Mouse (Mus musculus): ENCODE measurements at regions not wholly inside any gene's neighbourhood (a gene's known extent, or its start where the extent isn't known, plus 50 kb on each side); places are given as distances from the start of the nearest gene placed in this dataset.

- Histone ChIP-seq H3K4me3 (replicated peaks; ENCODE audit: extremely low read depth, low read depth, low read length) (no peak overlapping the region), H3K4me1 (ENCODE audit: control insufficient read depth, insufficient read depth, low read length) (no peaks in the 10 kb centered on the region)
- TF ChIP-seq POLR2A (IDR thresholded peaks at IDR 0.05; ENCODE audit: borderline replicate concordance, extremely low read depth, low read depth, low read length) (no peak), CTCF (IDR thresholded peaks at IDR 0.05; ENCODE audit: insufficient read depth, low read length) (no peak)
- DNase-seq: no peak
- 91% methylated on average over 9 of the region's 9 CpGs for WGBS
These were observed 62.6 kb downstream of the Perp start for GRCm38 (mm10) chr10:18907276-18907960.

GRCm38 (mm10) chr10:18909307-18909706 lies 64.5 kb downstream of the Perp start:
- H3K4me3 ChIP-seq (replicated peaks; ENCODE audit: extremely low read depth, low read depth, low read length): no peak overlapping the region
- WGBS: 75% methylated on average over 3 of the region's 3 CpGs
- DNase-seq: no peak
- TF ChIP-seq POLR2A (IDR thresholded peaks at IDR 0.05; ENCODE audit: borderline replicate concordance, extremely low read depth, low read depth, low read length) (no peak), CTCF (IDR thresholded peaks at IDR 0.05; ENCODE audit: insufficient read depth, low read length) (no peak)
- H3K4me1 ChIP-seq (ENCODE audit: control insufficient read depth, insufficient read depth, low read length): no peaks in the 10 kb centered on the region

- WGBS: 10% methylated on average over 2 of the region's 2 CpGs
- TF ChIP-seq CTCF (IDR thresholded peaks at IDR 0.05; ENCODE audit: insufficient read depth, low read length) (peak; percentile 35), POLR2A (IDR thresholded peaks at IDR 0.05; ENCODE audit: borderline replicate concordance, extremely low read depth, low read depth, low read length) (no peak)
- Histone ChIP-seq H3K4me3 (replicated peaks; ENCODE audit: extremely low read depth, low read depth, low read length) (no peak overlapping the region), H3K4me1 (ENCODE audit: control insufficient read depth, insufficient read depth, low read length) (no peaks in the 10 kb centered on the region)
- DNase-seq: no peak
These were observed 66.1 kb downstream of the Perp start for GRCm38 (mm10) chr10:18910898-18911297.

- no peak overlapping the region for H3K4me3 ChIP-seq (replicated peaks; ENCODE audit: extremely low read depth, low read depth, low read length)
- TF ChIP-seq POLR2A (IDR thresholded peaks at IDR 0.05; ENCODE audit: borderline replicate concordance, extremely low read depth, low read depth, low read length) (no peak), CTCF (IDR thresholded peaks at IDR 0.05; ENCODE audit: insufficient read depth, low read length) (no peak)
- WGBS: 21% methylated on average over 6 of the region's 6 CpGs
- DNase-seq: no peak
- no peaks in the 10 kb centered on the region for H3K4me1 ChIP-seq (ENCODE audit: control insufficient read depth, insufficient read depth, low read length)
These were observed 72.3 kb downstream of the Perp start for GRCm38 (mm10) chr10:18917120-18917616.

GRCm38 (mm10) chr10:18923088-18923821 lies 78.4 kb downstream of the Perp start:
- DNase-seq: no peak
- Histone ChIP-seq H3K4me1 (ENCODE audit: control insufficient read depth, insufficient read depth, low read length) (no peaks in the 10 kb centered on the region), H3K4me3 (replicated peaks; ENCODE audit: extremely low read depth, low read depth, low read length) (no peak overlapping the region)
- 53% methylated on average over 3 of the region's 3 CpGs for WGBS
- TF ChIP-seq POLR2A (IDR thresholded peaks at IDR 0.05; ENCODE audit: borderline replicate concordance, extremely low read depth, low read depth, low read length): no peak
- no peak for TF ChIP-seq CTCF (IDR thresholded peaks at IDR 0.05; ENCODE audit: insufficient read depth, low read length)

- H3K4me1 ChIP-seq (ENCODE audit: control insufficient read depth, insufficient read depth, low read length): no peaks in the 10 kb centered on the region; the same call in 1 of the 2 replicates
- no peak overlapping the region for H3K4me3 ChIP-seq (replicated peaks; ENCODE audit: extremely low read depth, low read depth, low read length)
- TF ChIP-seq POLR2A (IDR thresholded peaks at IDR 0.05; ENCODE audit: borderline replicate concordance, extremely low read depth, low read depth, low read length) (no peak), CTCF (IDR thresholded peaks at IDR 0.05; ENCODE audit: insufficient read depth, low read length) (no peak)
- no peak for DNase-seq
- 83% methylated on average over 2 of the region's 2 CpGs for WGBS
These were observed 83.0 kb downstream of the Perp start for GRCm38 (mm10) chr10:18927811-18928210.

GRCm38 (mm10) chr10:18931344-18931743 lies 84.1 kb downstream of the Tnfaip3 start:
- no peaks in the 10 kb centered on the region; the same call in 1 of the 2 replicates for H3K4me1 ChIP-seq (ENCODE audit: control insufficient read depth, insufficient read depth, low read length)
- no peak for DNase-seq
- H3K4me3 ChIP-seq (replicated peaks; ENCODE audit: extremely low read depth, low read depth, low read length): no peak overlapping the region
- WGBS: 11% methylated on average over 2 of the region's 2 CpGs
- no peak for TF ChIP-seq POLR2A (IDR thresholded peaks at IDR 0.05; ENCODE audit: borderline replicate concordance, extremely low read depth, low read depth, low read length)
- no peak for TF ChIP-seq CTCF (IDR thresholded peaks at IDR 0.05; ENCODE audit: insufficient read depth, low read length)

GRCm38 (mm10) chr10:18941447-18941846 lies 74.0 kb downstream of the Tnfaip3 start:
- WGBS: 41% methylated on average over 4 of the region's 4 CpGs
- TF ChIP-seq CTCF (IDR thresholded peaks at IDR 0.05; ENCODE audit: insufficient read depth, low read length): no peak
- TF ChIP-seq POLR2A (IDR thresholded peaks at IDR 0.05; ENCODE audit: borderline replicate concordance, extremely low read depth, low read depth, low read length): no peak
- H3K4me1 ChIP-seq (ENCODE audit: control insufficient read depth, insufficient read depth, low read length): no peaks in the 10 kb centered on the region
- no peak for DNase-seq
- no peak overlapping the region for H3K4me3 ChIP-seq (replicated peaks; ENCODE audit: extremely low read depth, low read depth, low read length)

GRCm38 (mm10) chr10:18941908-18942307 lies 73.5 kb downstream of the Tnfaip3 start:
- TF ChIP-seq POLR2A (IDR thresholded peaks at IDR 0.05; ENCODE audit: borderline replicate concordance, extremely low read depth, low read depth, low read length): no peak
- no peak for TF ChIP-seq CTCF (IDR thresholded peaks at IDR 0.05; ENCODE audit: insufficient read depth, low read length)
- no peak overlapping the region for H3K4me3 ChIP-seq (replicated peaks; ENCODE audit: extremely low read depth, low read depth, low read length)
- no peaks in the 10 kb centered on the region for H3K4me1 ChIP-seq (ENCODE audit: control insufficient read depth, insufficient read depth, low read length)
- WGBS: 47% methylated on average over 7 of the region's 7 CpGs
- DNase-seq: no peak

Measured in lung, adult 2 months (tissue).